11 mouse cellular contexts compared by ENCODE assay signal in the genomic region with DNA sequence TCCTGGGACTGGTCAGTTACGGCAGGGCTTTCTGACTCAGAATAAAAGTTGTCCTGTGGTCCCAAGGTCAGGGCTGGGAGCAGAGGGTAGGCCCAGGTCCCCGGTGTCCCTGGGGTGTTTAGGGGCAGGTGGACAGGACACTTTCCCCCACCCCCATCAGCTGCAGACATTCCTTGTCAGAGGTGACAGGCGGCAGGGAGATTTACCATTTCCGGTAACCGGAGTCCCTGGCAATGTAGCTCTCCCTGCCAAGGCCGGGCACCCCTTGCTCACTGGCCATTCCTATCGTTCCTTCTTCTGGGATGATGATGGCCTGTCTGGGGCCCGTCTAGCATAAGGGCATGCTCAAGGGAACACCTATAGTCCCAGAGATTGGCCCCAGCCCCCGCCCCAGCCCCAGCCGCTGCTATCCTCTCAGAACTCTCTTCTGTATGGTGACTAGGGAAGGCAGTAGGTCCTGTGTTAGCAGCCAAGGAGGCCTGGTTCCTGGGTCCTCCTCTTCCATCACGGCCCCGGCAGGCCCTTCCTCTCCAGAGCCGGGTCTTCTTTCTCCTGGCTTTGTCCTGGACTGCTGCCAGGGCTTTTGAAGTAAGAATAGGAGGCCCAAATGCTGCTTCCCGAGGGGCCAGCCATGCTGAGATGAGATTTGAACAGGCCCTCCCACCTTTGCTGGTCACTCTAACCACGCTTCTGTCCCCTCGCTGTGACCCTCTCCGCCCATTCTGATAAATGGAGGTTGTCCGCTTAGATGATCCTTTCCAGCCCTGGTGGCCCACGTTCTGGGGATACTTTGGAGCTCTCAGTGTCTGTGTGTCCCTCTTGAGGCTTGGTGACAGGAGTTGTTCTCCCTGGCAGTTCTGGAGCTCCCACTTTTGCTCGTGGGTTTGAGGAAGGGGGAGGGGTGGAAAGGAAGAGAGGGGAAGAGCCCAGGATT. TPM values are rescaled to one million over a fixed set of nuclear protein-coding genes. Genes with fewer than 3 reads are reported as not detected.
A peak's percentile ranks its signal among the peaks of the same experiment; 100 is the strongest.
DNase-seq lines count a peak whose midpoint lies in the region; ATAC-seq and TF ChIP-seq lines count a peak whose summit lies in the region.
"Had no signal": no experiment of that assay in that cellular context is flagged by ENCODE, and none has a peak within 500 bp of the region (broad histone marks: within the 10 kb centered on the region; RNA-seq: fewer than 3 reads in every experiment).

No protein-coding gene starts in this region.

- 31% methylated on average over 20 of the region's 20 CpGs for WGBS in hindbrain, embryonic 11.5 days
- WGBS in hindbrain, postnatal 0 days, result 47% methylated on average over 20 of the region's 20 CpGs
- 12% methylated on average over 20 of the region's 20 CpGs for WGBS in heart, embryonic 13.5 days
- WGBS in limb, embryonic 15.5 days, result 32% methylated on average over 20 of the region's 20 CpGs

- peaks cover 32% of the 10 kb centered on the region for H3K4me1 ChIP-seq in hindbrain, embryonic 11.5 days (replicated peaks; ENCODE audit: control insufficient read depth, insufficient read depth, low read length)
- peaks cover 21% of the 10 kb centered on the region for H3K4me1 ChIP-seq in hindbrain, postnatal 0 days (ENCODE audit: insufficient read depth, low read length)
- H3K4me1 ChIP-seq in heart, embryonic 13.5 days, result peaks cover 97% of the 10 kb centered on the region
- peaks cover 86% of the 10 kb centered on the region for H3K4me1 ChIP-seq in limb, embryonic 15.5 days

- no peaks in the 10 kb centered on the region for H3K27me3 ChIP-seq in hindbrain, embryonic 11.5 days (ENCODE audit: control insufficient read depth, insufficient read depth, low read length)
- no peaks in the 10 kb centered on the region for H3K27me3 ChIP-seq in hindbrain, postnatal 0 days (ENCODE audit: insufficient read depth, low read length)
- no peaks in the 10 kb centered on the region for H3K27me3 ChIP-seq in heart, embryonic 13.5 days (replicated peaks)
- H3K27me3 ChIP-seq in limb, embryonic 15.5 days, result no peaks in the 10 kb centered on the region

- TF ChIP-seq CTCF in hindbrain, postnatal 0 days (IDR thresholded peaks at IDR 0.05; ENCODE audit: low read depth), result no peak

- ATAC-seq in hindbrain, embryonic 11.5 days (ENCODE audit: low FRiP score), result no peak
- ATAC-seq in hindbrain, postnatal 0 days, result no peak
- ATAC-seq in heart, embryonic 13.5 days (ENCODE audit: extremely low read depth, insufficient number of reproducible peaks, low FRiP score, low TSS enrichment), result no peak
- no peak for ATAC-seq in limb, embryonic 15.5 days (ENCODE audit: insufficient number of reproducible peaks, low FRiP score, low TSS enrichment, low read depth)

- peak; percentile 20 for DNase-seq in hindbrain, embryonic 11.5 days (ENCODE audit: low spot score)
- no peak for DNase-seq in hindbrain, postnatal 0 days (ENCODE audit: low spot score)
- peak; percentile 70 for DNase-seq in adrenal gland, postnatal 36 days
- DNase-seq in natural killer cell, adult 2 months (ENCODE audit: low spot score in 2 of 2), result no peak
- no peak for DNase-seq in spleen, adult 12 weeks (ENCODE audit: low spot score)
- no peak for DNase-seq in lung, postnatal 14 days
- DNase-seq: right cerebral cortex, postnatal 25 days had no signal

- H3K27ac ChIP-seq in hindbrain, embryonic 11.5 days (ENCODE audit: low read depth, low read length), result 0 out of 2 replicates have a peak overlapping the region, but pooled peaks have one; percentile 10
- H3K27ac ChIP-seq in hindbrain, postnatal 0 days, result no peak overlapping the region
- peak overlapping the region; percentile 100 for H3K27ac ChIP-seq in heart, embryonic 13.5 days (replicated peaks)
- H3K27ac ChIP-seq in limb, embryonic 15.5 days, result peak overlapping the region; percentile 91

- H3K4me3 ChIP-seq in hindbrain, embryonic 11.5 days (ENCODE audit: low read depth, low read length), result no peak overlapping the region
- no peak overlapping the region for H3K4me3 ChIP-seq in hindbrain, postnatal 0 days (ENCODE audit: low read length)
- H3K4me3 ChIP-seq in heart, embryonic 13.5 days, result no peak overlapping the region; the same call in 1 of the 2 replicates
- no peak overlapping the region for H3K4me3 ChIP-seq in limb, embryonic 15.5 days

- H3K9me3 ChIP-seq in hindbrain, embryonic 11.5 days (ENCODE audit: control insufficient read depth, low read length), result no peaks in the 10 kb centered on the region
- no peaks in the 10 kb centered on the region for H3K9me3 ChIP-seq in hindbrain, postnatal 0 days (ENCODE audit: low read length)
- no peaks in the 10 kb centered on the region for H3K9me3 ChIP-seq in heart, embryonic 13.5 days
- H3K9me3 ChIP-seq in limb, embryonic 15.5 days, result no peaks in the 10 kb centered on the region
- H3K9me3 ChIP-seq: G1E had no signal

- no peaks in the 10 kb centered on the region for H3K36me3 ChIP-seq in hindbrain, embryonic 11.5 days (ENCODE audit: control insufficient read depth, insufficient read depth, low read length)
- H3K36me3 ChIP-seq in hindbrain, postnatal 0 days (ENCODE audit: insufficient read depth, low read length), result no peaks in the 10 kb centered on the region
- no peaks in the 10 kb centered on the region for H3K36me3 ChIP-seq in heart, embryonic 13.5 days
- no peaks in the 10 kb centered on the region for H3K36me3 ChIP-seq in limb, embryonic 15.5 days
- H3K36me3 ChIP-seq: G1E had no signal

- no peak overlapping the region for H3K4me2 ChIP-seq in hindbrain, embryonic 11.5 days (replicated peaks; ENCODE audit: low read depth, low read length)
- no peak overlapping the region for H3K4me2 ChIP-seq in hindbrain, postnatal 0 days (ENCODE audit: low read depth, low read length)
- peak overlapping the region; percentile 64 for H3K4me2 ChIP-seq in heart, embryonic 13.5 days
- H3K4me2 ChIP-seq in limb, embryonic 15.5 days, result no peak overlapping the region

- H3K9ac ChIP-seq in hindbrain, embryonic 11.5 days (ENCODE audit: low read depth, low read length), result no peak overlapping the region
- H3K9ac ChIP-seq in hindbrain, postnatal 0 days (replicated peaks; ENCODE audit: low read length), result no peak overlapping the region
- peak overlapping the region; percentile 85 for H3K9ac ChIP-seq in heart, embryonic 13.5 days
- H3K9ac ChIP-seq in limb, embryonic 15.5 days, result no peak overlapping the region; the same call in 1 of the 2 replicates

RNA-seq across cellular contexts. Expression of a gene that starts 17.8 kb away (rescaled TPM):
- 14.7 and 18.1 TPM in 2 replicates for polyA plus RNA-seq in hindbrain, embryonic 11.5 days (2014; fragmentation: Nextera tagmentation; extraction: Ambion mirVana)
- 37.8 and 39.2 TPM in 2 replicates for total RNA-seq in hindbrain, postnatal 0 days (2014; rRNA removed)
- polyA plus RNA-seq in hindbrain, postnatal 0 days (2015; fragmentation: Nextera tagmentation; extraction: Ambion mirVana), result 3.5 and 3.7 TPM in 2 replicates
- 100 to 1,000 TPM; 141 to 263 TPM for total RNA-seq in adrenal gland, postnatal 36 days (2021)
- 48.9 and 50.0 TPM in 2 replicates for polyA plus RNA-seq in heart, embryonic 13.5 days (2015; fragmentation: Nextera tagmentation; extraction: Ambion mirVana)
- 40.6 and 44.5 TPM in 2 replicates for polyA plus RNA-seq in limb, embryonic 15.5 days (2015; fragmentation: Nextera tagmentation; extraction: Ambion mirVana)
- polyA plus RNA-seq: G1E had no signal

RNA-seq across cellular contexts. Expression of a gene that starts 33.3 kb away (rescaled TPM):
- not detected in 2 replicates for polyA plus RNA-seq in hindbrain, embryonic 11.5 days (2014; fragmentation: Nextera tagmentation; extraction: Ambion mirVana)
- not detected in 2 replicates for total RNA-seq in hindbrain, postnatal 0 days (2014; rRNA removed)
- polyA plus RNA-seq in hindbrain, postnatal 0 days (2015; fragmentation: Nextera tagmentation; extraction: Ambion mirVana), result not detected in 2 replicates
- not detected for total RNA-seq in adrenal gland, postnatal 36 days (2021)
- not detected in 2 replicates for polyA plus RNA-seq in heart, embryonic 13.5 days (2015; fragmentation: Nextera tagmentation; extraction: Ambion mirVana)
- polyA plus RNA-seq in limb, embryonic 15.5 days (2015; fragmentation: Nextera tagmentation; extraction: Ambion mirVana), result 0.23 and 0.40 TPM in 2 replicates
- total RNA-seq: common myeloid progenitor, adult 5-6 weeks had no signal
- polyA plus RNA-seq: G1E had no signal

RNA-seq across cellular contexts. Expression of a gene that starts 56.0 kb away (rescaled TPM):
- polyA plus RNA-seq in hindbrain, embryonic 11.5 days (2014; fragmentation: Nextera tagmentation; extraction: Ambion mirVana), result not detected in 2 replicates
- total RNA-seq in hindbrain, postnatal 0 days (2014; rRNA removed), result not detected in 2 replicates
- not detected in 2 replicates for polyA plus RNA-seq in hindbrain, postnatal 0 days (2015; fragmentation: Nextera tagmentation; extraction: Ambion mirVana)
- total RNA-seq in adrenal gland, postnatal 36 days (2021), result not detected
- polyA plus RNA-seq in heart, embryonic 13.5 days (2015; fragmentation: Nextera tagmentation; extraction: Ambion mirVana), result 0.22 TPM in 1 of 2 replicates, not detected in the other
- 0.70 TPM in 1 of 2 replicates, not detected in the other for polyA plus RNA-seq in limb, embryonic 15.5 days (2015; fragmentation: Nextera tagmentation; extraction: Ambion mirVana)
- total RNA-seq: common myeloid progenitor, adult 5-6 weeks; G1E had no signal
- polyA plus RNA-seq: G1E had no signal

Comparison
In these comparisons a context has a peak if more than half of its experiments do, and no peak if none do; other contexts are left out.
1. DNase-seq: peak in hindbrain, embryonic 11.5 days (single experiment) and adrenal gland, postnatal 36 days (2 of 2); none in hindbrain, postnatal 0 days (single experiment), natural killer cell, adult 2 months (0 of 2), spleen, adult 12 weeks (single experiment) and lung, postnatal 14 days (single experiment).